Mouse (Mus musculus) liver, adult 2 months (tissue): ENCODE measurements around the gene Olfr535.
"Not testable (repeated sequence)": the region's sequence is repeated elsewhere in the genome, so short reads cannot be mapped to it uniquely, and the experiment has no call there.

Source experiments
- CTCF ChIP-seq: fragments of 200-500 bp; IDR thresholded peaks from 2 replicates; pipeline ENCODE4 v1.5.1; 2011; ENCODE audit warnings: low read depth, low read length, control low read depth
- POLR2A ChIP-seq: fragments of 200-500 bp; IDR thresholded peaks from 2 replicates; pipeline ENCODE4 v1.6.1; 2011; ENCODE audit warnings: low read length, control low read depth; ENCODE audit not compliant: insufficient read depth; ENCODE audit errors: extremely low read depth

- TF ChIP-seq CTCF, POLR2A: not testable (repeated sequence)
Observed at GRCm38 (mm10) chr7:140507346-140508021, 23.5 kb downstream of the Olfr535 start, which contains the start of gene Olfr536.
